Mouse (Mus musculus) cerebellum, adult 2 months (tissue): ENCODE data around the gene Chd6.

ENCODE experiments used
- CTCF ChIP-seq: fragments of 200-500 bp; IDR thresholded peaks from 2 replicates; pipeline ENCODE4 v1.5.1; 2011; ENCODE audit warnings: low read depth, mild to moderate bottlenecking, control low read depth, low read length, moderate library complexity, borderline replicate concordance; ENCODE audit not compliant: insufficient read depth
- POLR2A ChIP-seq: fragments of 200-500 bp; IDR thresholded peaks from 2 replicates; pipeline ENCODE4 v1.6.1; 2011; ENCODE audit warnings: low read length, control low read depth, borderline replicate concordance; ENCODE audit not compliant: insufficient read depth

GRCm38 (mm10) chr2:161107236-161107635 lies 1.6 kb downstream of the Chd6 start:
- no peak for TF ChIP-seq POLR2A
- no peak for TF ChIP-seq CTCF
